Mouse (Mus musculus) limb, embryonic 15.5 days (tissue): ENCODE results near the gene Trank1. TPM values are rescaled to one million over a fixed set of nuclear protein-coding genes. Genes with fewer than 3 reads are reported as not detected.
A peak's percentile ranks its signal among the peaks of the same experiment; 100 is the strongest.

Experiments used
- ATAC-seq: fragments of 200-750 bp; cut with Nextera tagmentation; 2 replicates; pipeline ENCODE4 v1.8.0; 2017; ENCODE audit warnings: low read depth, moderate TSS enrichment; ENCODE audit not compliant: insufficient number of reproducible peaks, low FRiP score, low TSS enrichment
- H3K27ac ChIP-seq: fragments of 300-500 bp; sonication (generic); 2 replicates; pipeline ENCODE4 v1.5.1; 2015; ENCODE audit warnings: moderate library complexity, mild to moderate bottlenecking, inconsistent platforms
- H3K27me3 ChIP-seq: fragments of 300-500 bp; sonication (generic); 2 replicates; pipeline ENCODE4 v1.6.1; 2015; ENCODE audit warnings: inconsistent platforms
- H3K36me3 ChIP-seq: fragments of 300-500 bp; sonication (generic); 2 replicates; pipeline ENCODE4 v1.6.1; 2015; ENCODE audit warnings: inconsistent platforms
- H3K4me1 ChIP-seq: fragments of 300-500 bp; sonication (generic); 2 replicates; pipeline ENCODE4 v1.6.1; 2015; ENCODE audit warnings: inconsistent platforms
- H3K4me2 ChIP-seq: fragments of 300-500 bp; sonication (generic); 2 replicates; pipeline ENCODE4 v1.6.1; 2015; ENCODE audit warnings: mild to moderate bottlenecking, inconsistent platforms
- H3K4me3 ChIP-seq: fragments of 300-500 bp; sonication (generic); 2 replicates; pipeline ENCODE4 v1.5.1; 2015; ENCODE audit warnings: mild to moderate bottlenecking, inconsistent platforms
- H3K9ac ChIP-seq: fragments of 300-500 bp; sonication (generic); 2 replicates; pipeline ENCODE4 v1.6.1; 2015; ENCODE audit warnings: inconsistent platforms
- H3K9me3 ChIP-seq: fragments of 300-500 bp; sonication (generic); 2 replicates; pipeline ENCODE4 v1.6.1; 2016; ENCODE audit warnings: inconsistent platforms
- WGBS: fragments of 180-500 bp; shearing (Covaris S2); methylation state at CpG from one replicate; pipeline ENCODE4 v1.1.7; 2015; 5-methylcytosine and 5-hydroxymethylcytosine counted together
- polyA plus RNA-seq: library from polyadenylated mRNA; unstranded; fragments of >200 nt; fragmentation: Nextera tagmentation; extraction: Ambion mirVana; gene quantifications from 2 replicates; pipeline ENCODE4 v1.2.1, GENCODE M21; 2015

Trank1 gene
- polyA plus RNA-seq, 1 experiment from 2014 or later = 0.76 TPM

- Histone ChIP-seq H3K36me3 (no peaks in the 10 kb centered on the region), H3K4me1 (peaks cover 7% of the 10 kb centered on the region), H3K27ac (no peak within 1 kb of the TSS), H3K4me3 (peak within 1 kb of the TSS; percentile 46), H3K9me3 (no peaks in the 10 kb centered on the region), H3K4me2 (peak within 1 kb of the TSS; percentile 88), H3K27me3 (peaks cover 27% of the 10 kb centered on the region), H3K9ac (no peak within 1 kb of the TSS)
- no peak for ATAC-seq
- WGBS = 4% methylated on average over 42 of the region's 57 CpGs
Measured at GRCm38 (mm10) chr9:111438904-111439835, 127.6 kb downstream of the Trank1 start, which contains the start of gene Dclk3. Gene Dclk3, plus strand, starts transcription at chr9:111439081.

- Histone ChIP-seq H3K27me3 (peaks cover 27% of the 10 kb centered on the region), H3K4me3 (no peak overlapping the region), H3K9me3 (no peaks in the 10 kb centered on the region), H3K4me1 (peaks cover 7% of the 10 kb centered on the region), H3K4me2 (no peak overlapping the region), H3K27ac (no peak overlapping the region), H3K36me3 (no peaks in the 10 kb centered on the region), H3K9ac (no peak overlapping the region)
- 37% methylated on average over 8 of the region's 8 CpGs for WGBS
- no peak for ATAC-seq
Measured at GRCm38 (mm10) chr9:111439836-111440201, 128.3 kb downstream of the Trank1 start.

- peaks cover 27% of the 10 kb centered on the region for H3K27me3 ChIP-seq
- H3K4me2 ChIP-seq = no peak overlapping the region
- H3K4me1 ChIP-seq = peaks cover 7% of the 10 kb centered on the region
- no peaks in the 10 kb centered on the region for H3K36me3 ChIP-seq
- no peak overlapping the region for H3K4me3 ChIP-seq
- WGBS = 84% methylated on average over 6 of the region's 6 CpGs
- H3K27ac ChIP-seq = no peak overlapping the region
- H3K9me3 ChIP-seq = no peaks in the 10 kb centered on the region
- H3K9ac ChIP-seq = no peak overlapping the region
- ATAC-seq = no peak
Measured at GRCm38 (mm10) chr9:111440446-111440845, 128.9 kb downstream of the Trank1 start.

GRCm38 (mm10) chr9:111441151-111441550 lies 129.6 kb downstream of the Trank1 start:
- no peak for ATAC-seq
- 79% methylated on average over 2 of the region's 2 CpGs for WGBS
- Histone ChIP-seq H3K9ac (no peak overlapping the region), H3K27ac (no peak overlapping the region), H3K4me2 (no peak overlapping the region), H3K9me3 (no peaks in the 10 kb centered on the region), H3K4me1 (peaks cover 7% of the 10 kb centered on the region), H3K36me3 (no peaks in the 10 kb centered on the region), H3K27me3 (peaks cover 27% of the 10 kb centered on the region), H3K4me3 (no peak overlapping the region)

Other genes starting within 250 kb of the Trank1 start
- gene Lrrfip2, start 194.1 kb upstream of the Trank1 start, polyA plus RNA-seq = 39.1 and 39.7 TPM in 2 replicates
- 32.2 and 35.7 TPM in 2 replicates for gene Mlh1, start 39.9 kb upstream of the Trank1 start, polyA plus RNA-seq
- gene Epm2aip1, start 39.8 kb upstream of the Trank1 start, polyA plus RNA-seq = 27.9 and 30.0 TPM in 2 replicates
- 0.43 and 0.44 TPM in 2 replicates for gene Dclk3, start 127.3 kb downstream of the Trank1 start, polyA plus RNA-seq